Mouse (Mus musculus): ENCODE measurements around the gene Mpped2.

- TF ChIP-seq CTCF (IDR thresholded peaks at IDR 0.05; ENCODE audit: extremely low read depth, insufficient read depth, low read length) (no peak), POLR2A (IDR thresholded peaks at IDR 0.05; ENCODE audit: extremely low read depth, insufficient read depth, low read length) (no peak)
Measured at GRCm38 (mm10) chr2:106883390-106883789, 190.3 kb downstream of the Mpped2 start.

All from cortical plate, adult 2 months (tissue).